Mouse (Mus musculus) liver, embryonic 14.5 days (tissue): Measurements from ENCODE around the gene Pdia2. TPM values are rescaled to one million over a fixed set of nuclear protein-coding genes. Genes with fewer than 3 reads are reported as not detected.
"Not testable (repeated sequence)": the region's sequence is repeated elsewhere in the genome, so short reads cannot be mapped to it uniquely, and the experiment has no call there.

Source experiments
- ATAC-seq: fragments of 200-750 bp; cut with Nextera tagmentation; 2 replicates; pipeline ENCODE4 v1.8.0; 2017; ENCODE audit warnings: moderate number of reproducible peaks, mild to moderate bottlenecking, moderate library complexity; ENCODE audit not compliant: insufficient read depth
- DNase-seq, 3 experiments: peaks; one replicate each; pipeline ENCODE4 v3.0.0-alpha.2; 2012 to 2013; ENCODE audit warnings: low read depth in 3 of 3, low spot score in 3 of 3
- H3K27ac ChIP-seq: fragments of 300-500 bp; sonication (generic); 2 replicates; pipeline ENCODE4 v1.5.1; 2014; ENCODE audit warnings: moderate library complexity, mild to moderate bottlenecking, control low read depth, inconsistent platforms
- H3K27me3 ChIP-seq: fragments of 300-500 bp; sonication (generic); 2 replicates; pipeline ENCODE4 v1.6.1; 2014; ENCODE audit warnings: mild to moderate bottlenecking, low read length, moderate library complexity; ENCODE audit not compliant: control insufficient read depth, insufficient read depth
- H3K36me3 ChIP-seq: fragments of 300-500 bp; sonication (generic); replicated peaks from 2 replicates; pipeline ENCODE4 v1.6.1; 2014; ENCODE audit warnings: low read depth; ENCODE audit not compliant: control insufficient read depth, insufficient read depth
- H3K4me1 ChIP-seq, 2 experiments: fragments of 200-500 bp in 1 of 2; fragments of 300-500 bp in 1 of 2; sonication (generic) in 1 of 2; replicated peaks; 2 replicates each; pipeline ENCODE4 v1.6.1; 2012 to 2014; ENCODE audit warnings: antibody characterized with exemption in 1 of 2, inconsistent platforms in 1 of 2, low read length in 1 of 2; ENCODE audit not compliant: control insufficient read depth in 2 of 2, insufficient read depth in 2 of 2
- H3K4me2 ChIP-seq: fragments of 300-500 bp; sonication (generic); 2 replicates; pipeline ENCODE4 v1.6.1; 2014; ENCODE audit warnings: low read depth, mild to moderate bottlenecking, control low read depth, moderate library complexity
- H3K4me3 ChIP-seq, 2 experiments: fragments of 200-500 bp in 1 of 2; fragments of 300-500 bp in 1 of 2; sonication (generic) in 1 of 2; 2 replicates each; pipeline ENCODE4 v1.5.1; 2012 to 2014; ENCODE audit warnings: low read depth in 2 of 2, low read length in 2 of 2, mild to moderate bottlenecking in 2 of 2, control low read depth in 1 of 2, inconsistent platforms in 1 of 2, moderate library complexity in 1 of 2; ENCODE audit not compliant: insufficient read depth in 1 of 2
- H3K9ac ChIP-seq: fragments of 300-500 bp; sonication (generic); replicated peaks from 2 replicates; pipeline ENCODE4 v1.6.1; 2014; ENCODE audit warnings: mild to moderate bottlenecking, control low read depth, moderate library complexity
- H3K9me3 ChIP-seq: fragments of 300-500 bp; sonication (generic); 2 replicates; pipeline ENCODE4 v1.6.1; 2016; ENCODE audit warnings: low read length, mixed read lengths; ENCODE audit not compliant: control insufficient read depth
- CTCF ChIP-seq: IDR thresholded peaks from 2 replicates; pipeline ENCODE4 v1.5.1; 2016; ENCODE audit warnings: antibody characterized with exemption, low read depth, control low read depth
- EP300 ChIP-seq: IDR thresholded peaks from 2 replicates; pipeline ENCODE4 v1.6.1; 2016; ENCODE audit warnings: antibody characterized with exemption, low read depth
- WGBS: fragments of 180-500 bp; shearing (Covaris S2); extraction: QIAGEN DNeasy Blood & Tissue Kit; methylation state at CpG from one replicate; pipeline ENCODE4 v1.1.7; 2014; ENCODE audit not compliant: insufficient replicate concordance; 5-methylcytosine and 5-hydroxymethylcytosine counted together
- polyA plus RNA-seq, 2 experiments: library from polyadenylated mRNA; depleted of rRNA in 1 of 2; stranded (reverse) in 1 of 2; unstranded in 1 of 2; fragments of >200 nt; fragmentation: Nextera tagmentation in 1 of 2; extraction: Ambion mirVana in 1 of 2; gene quantifications; 2 replicates each; pipeline versions ENCODE4 v1.2.1 to v1.2.3; 2012 to 2014

Gene Pdia2
- polyA plus RNA-seq, 2 experiments = 25.9 to 86.6 TPM

DNA sequence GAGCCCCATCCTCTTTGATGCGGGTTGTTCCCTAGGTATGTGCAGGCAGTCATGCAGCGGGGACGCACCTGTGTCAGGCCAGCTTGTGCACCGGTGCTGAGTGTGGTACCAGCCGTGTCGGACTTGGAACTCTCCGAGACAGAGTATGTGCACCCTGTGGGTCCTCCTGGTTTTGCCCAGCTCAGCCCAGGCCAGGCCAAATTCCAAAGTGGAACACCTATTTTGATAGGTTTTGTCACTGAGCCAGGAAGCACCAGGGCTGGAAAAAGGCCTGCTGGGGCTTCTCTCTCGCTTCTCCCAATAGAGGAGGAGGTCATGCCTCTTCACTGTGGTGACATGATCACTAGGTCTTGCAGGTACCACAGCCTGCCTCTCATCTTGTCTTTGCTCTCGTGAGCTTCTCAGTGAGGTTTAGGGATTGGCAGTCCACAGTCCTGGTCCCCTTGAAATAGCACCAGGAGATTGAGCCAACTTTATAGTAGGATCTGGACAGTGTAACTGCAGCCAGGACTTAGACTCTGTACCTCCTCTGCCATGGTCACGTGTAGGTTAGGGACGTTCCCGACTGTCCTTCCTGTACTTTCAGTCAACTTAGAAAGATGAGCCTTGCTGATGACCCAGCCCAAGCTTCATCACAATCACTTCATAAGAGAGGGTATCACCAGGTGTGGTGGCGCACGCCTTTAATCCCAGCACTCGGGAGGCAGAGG lies 6.3 kb downstream of the Pdia2 start:
- no peak overlapping the region for H3K9ac ChIP-seq
- H3K36me3 ChIP-seq = peaks cover 25% of the 10 kb centered on the region
- H3K27ac ChIP-seq = no peak overlapping the region
- no peak overlapping the region for H3K4me3 ChIP-seq
- DNase-seq (no peak), ATAC-seq (no peak)
- H3K27me3 ChIP-seq = no peaks in the 10 kb centered on the region
- H3K9me3 ChIP-seq = no peaks in the 10 kb centered on the region
- H3K4me2 ChIP-seq = no peak overlapping the region
- no peaks in the 10 kb centered on the region for H3K4me1 ChIP-seq
- no peak for TF ChIP-seq CTCF
- TF ChIP-seq EP300 = no peak
- WGBS = 87% methylated on average over 15 of the region's 15 CpGs

DNA sequence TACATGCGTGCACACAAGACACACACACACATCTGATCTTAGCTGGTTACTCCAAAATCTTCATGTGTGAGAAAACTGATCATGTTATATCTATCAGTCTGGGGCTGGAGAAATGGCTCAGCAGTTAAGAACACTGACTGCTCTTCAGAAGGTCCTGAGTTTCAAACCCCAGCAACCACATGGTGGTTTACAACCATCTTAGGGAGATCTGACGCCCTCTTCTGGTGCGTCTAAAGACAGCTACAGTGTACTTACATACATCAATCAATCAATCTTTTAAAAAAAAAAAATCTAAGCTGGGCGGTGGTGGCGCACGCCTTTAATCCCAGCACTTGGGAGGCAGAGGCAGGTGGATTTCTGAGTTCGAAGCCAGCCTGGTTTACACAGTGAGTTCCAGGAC lies 7.4 kb downstream of the Pdia2 start:
- H3K4me3 ChIP-seq, ATAC-seq, H3K27ac ChIP-seq, H3K4me1 ChIP-seq, H3K4me2 ChIP-seq, DNase-seq, H3K9me3 ChIP-seq, H3K9ac ChIP-seq, H3K27me3 ChIP-seq: not testable (repeated sequence)
- peaks cover 22% of the 10 kb centered on the region for H3K36me3 ChIP-seq
- 75% methylated on average over 7 of the region's 7 CpGs for WGBS

DNA sequence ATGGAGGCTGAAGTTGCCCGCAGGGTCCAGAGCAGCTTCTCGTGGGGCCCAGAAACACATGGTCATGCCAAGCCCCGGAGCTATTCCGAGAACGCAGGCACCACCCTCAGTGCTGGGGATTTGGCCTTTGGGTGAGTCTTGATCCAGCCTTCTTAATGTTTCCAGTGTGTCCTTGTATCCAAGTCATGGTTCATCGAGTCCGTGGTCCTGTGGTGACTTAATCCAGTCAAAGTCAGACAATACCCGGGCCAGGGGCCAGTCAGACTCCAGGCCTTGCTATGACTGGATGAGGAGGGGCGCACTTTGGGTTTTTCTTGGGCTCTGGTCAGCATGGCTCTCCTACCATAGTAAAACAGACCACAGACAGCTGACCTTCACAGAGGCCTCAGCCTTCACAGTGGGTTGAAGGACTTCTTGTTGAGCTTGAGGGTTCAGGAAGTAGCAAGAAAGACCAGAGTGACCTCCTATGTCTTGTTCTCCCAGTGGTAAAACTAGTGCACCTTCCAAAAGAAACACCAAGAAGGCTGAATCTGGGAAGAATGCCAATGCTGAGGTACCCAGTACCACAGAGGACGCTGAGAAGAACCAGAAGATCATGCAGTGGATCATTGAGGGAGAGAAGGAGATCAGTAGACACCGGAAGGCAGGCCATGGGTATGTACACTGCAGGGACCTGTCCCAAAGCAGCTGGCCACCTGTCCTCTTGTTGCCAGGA lies 10.6 kb downstream of the Pdia2 start:
- no peaks in the 10 kb centered on the region for H3K4me1 ChIP-seq
- no peak overlapping the region for H3K4me3 ChIP-seq
- H3K9ac ChIP-seq = no peak overlapping the region
- no peak overlapping the region for H3K4me2 ChIP-seq
- no peak for TF ChIP-seq CTCF
- TF ChIP-seq EP300 = no peak
- H3K27ac ChIP-seq = no peak overlapping the region
- H3K27me3 ChIP-seq = no peaks in the 10 kb centered on the region
- no peaks in the 10 kb centered on the region for H3K9me3 ChIP-seq
- no peak for ATAC-seq
- peaks cover 18% of the 10 kb centered on the region for H3K36me3 ChIP-seq
- DNase-seq = no peak
- 86% methylated on average over 11 of the region's 11 CpGs for WGBS

DNA sequence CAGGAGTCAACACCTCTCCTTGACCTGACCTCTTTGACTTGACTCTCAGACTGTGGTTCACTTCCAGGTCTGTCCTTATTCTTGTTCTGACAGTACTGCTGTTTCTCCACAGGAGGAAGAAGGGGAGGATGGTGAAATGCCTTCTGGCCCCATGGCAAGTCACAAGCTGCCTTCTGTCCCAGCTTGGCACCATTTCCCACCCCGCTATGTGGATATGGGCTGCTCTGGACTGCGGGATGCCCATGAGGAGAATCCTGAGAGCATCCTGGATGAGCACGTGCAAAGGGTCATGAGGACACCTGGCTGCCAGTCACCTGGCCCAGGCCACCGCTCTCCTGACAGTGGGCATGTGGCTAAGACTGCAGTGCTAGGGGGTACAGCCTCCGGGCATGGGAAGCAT lies 11.3 kb downstream of the Pdia2 start:
- Histone ChIP-seq H3K36me3 (peaks cover 17% of the 10 kb centered on the region), H3K27me3 (no peaks in the 10 kb centered on the region), H3K4me2 (no peak overlapping the region), H3K4me1 (no peaks in the 10 kb centered on the region), H3K9me3 (no peaks in the 10 kb centered on the region), H3K27ac (no peak overlapping the region), H3K9ac (no peak overlapping the region), H3K4me3 (no peak overlapping the region)
- ATAC-seq (no peak), DNase-seq (no peak)
- no peak for TF ChIP-seq CTCF
- TF ChIP-seq EP300 = no peak
- 83% methylated on average over 5 of the region's 5 CpGs for WGBS

DNA sequence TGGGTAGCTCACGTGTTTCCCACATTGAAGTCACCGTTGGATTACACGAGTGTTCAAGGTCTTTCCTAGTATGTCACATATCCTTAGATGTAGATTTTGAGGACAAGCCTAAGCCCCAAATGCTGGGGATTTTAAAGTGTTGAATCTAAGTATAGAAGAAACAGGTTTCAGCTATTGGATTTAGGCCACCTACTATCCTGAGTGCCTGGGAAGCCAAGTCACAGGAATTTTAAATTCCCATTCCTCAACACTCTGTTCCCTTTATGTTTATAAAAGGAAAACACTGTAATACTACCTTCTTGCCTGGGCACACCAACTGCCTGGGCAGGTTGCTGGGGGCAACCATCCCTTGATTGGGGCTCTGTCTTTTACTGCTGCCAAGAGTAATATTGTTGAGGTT lies 17.7 kb downstream of the Pdia2 start:
- H3K27ac ChIP-seq = no peak overlapping the region
- peaks cover 7% of the 10 kb centered on the region for H3K36me3 ChIP-seq
- 65% methylated on average over 3 of the region's 3 CpGs for whole genome bisulfite sequencing
- H3K4me1 ChIP-seq = no peaks in the 10 kb centered on the region
- H3K9ac ChIP-seq = no peak overlapping the region
- DNase-seq = no peak
- H3K9me3 ChIP-seq = no peaks in the 10 kb centered on the region
- no peak for ATAC-seq
- H3K4me2 ChIP-seq = no peak overlapping the region
- H3K27me3 ChIP-seq = no peaks in the 10 kb centered on the region
- H3K4me3 ChIP-seq = no peak overlapping the region
- TF ChIP-seq CTCF (no peak), EP300 (no peak)
